Mouse (Mus musculus) embryo, embryonic 11 days (tissue): ENCODE measurements around the gene Olfr611.
"Not testable (repeated sequence)": the region's sequence is repeated elsewhere in the genome, so short reads cannot be mapped to it uniquely, and the experiment has no call there.

Experiments used
- DNase-seq: peaks from one replicate; pipeline ENCODE4 v3.0.0-alpha.2; 2015

The Olfr611 gene

DNA sequence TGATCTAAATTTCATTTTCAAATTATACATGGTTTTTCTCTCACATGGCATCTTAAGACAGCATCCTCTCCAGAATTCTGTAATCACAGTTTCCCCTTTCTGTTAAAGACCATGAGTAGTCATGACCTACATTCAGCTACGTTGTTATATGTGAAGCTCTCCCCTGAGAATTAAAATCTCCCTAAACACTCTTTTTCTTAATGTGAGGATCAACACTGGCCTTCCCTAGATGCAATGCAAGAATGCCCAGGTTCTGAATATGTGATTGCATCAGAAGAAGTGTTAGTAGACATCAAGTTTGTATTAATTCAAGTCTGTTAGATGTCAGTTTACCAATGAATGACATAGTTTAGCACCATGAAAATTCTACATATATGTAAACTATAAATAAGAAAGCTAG, at the start of gene Olfr611:
Olfr611 (minus strand) TSS at position 101 of the 400 bp plus-strand sequence.
- DNase-seq, result not testable (repeated sequence)

DNA sequence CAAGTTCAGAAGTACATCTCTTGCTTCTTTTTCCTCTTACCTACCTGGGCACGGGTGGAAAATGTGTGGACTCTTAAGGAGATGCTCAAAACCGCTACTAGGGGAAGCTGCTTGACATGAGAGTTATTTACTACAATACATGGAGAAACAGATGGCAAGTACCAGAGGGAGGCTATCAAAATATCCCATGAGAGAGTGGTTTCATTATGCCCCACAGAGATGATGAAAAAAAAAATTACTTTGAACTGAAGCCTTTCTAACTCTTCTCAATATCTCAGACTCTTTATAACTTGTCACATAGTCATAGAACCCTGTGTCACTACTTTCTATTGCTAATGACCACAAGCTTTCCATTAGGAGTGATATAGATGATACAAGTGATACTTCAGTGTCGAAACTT, 48.4 kb upstream of the Olfr611 start, which contains the start of gene Olfr616:
Olfr616 (minus strand) TSS at position 101 of the 400 bp plus-strand sequence.
- no peak for DNase-seq

DNA sequence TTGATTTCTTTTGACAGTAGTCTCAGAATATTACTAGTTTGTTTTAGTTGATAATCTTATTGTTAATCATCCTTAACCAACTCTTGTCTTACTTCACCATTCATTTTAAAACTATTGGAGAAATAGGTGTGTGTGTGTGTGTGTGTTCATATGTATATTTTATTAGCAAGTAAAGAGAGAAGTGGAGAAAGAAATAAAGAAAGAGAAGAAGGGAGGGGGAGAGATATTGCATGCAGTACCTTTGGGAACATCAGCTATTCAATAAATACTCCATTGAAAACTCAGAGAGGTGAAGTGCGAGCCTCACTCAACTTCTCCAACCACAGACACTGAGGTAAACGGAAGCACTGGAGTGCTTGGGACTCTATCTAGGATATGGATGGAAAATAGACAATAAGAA, 35.1 kb upstream of the Olfr611 start, which contains the start of gene Olfr615:
Olfr615 (plus strand) TSS at position 301 of the 400 bp plus-strand sequence.
- DNase-seq, result no peak

DNA sequence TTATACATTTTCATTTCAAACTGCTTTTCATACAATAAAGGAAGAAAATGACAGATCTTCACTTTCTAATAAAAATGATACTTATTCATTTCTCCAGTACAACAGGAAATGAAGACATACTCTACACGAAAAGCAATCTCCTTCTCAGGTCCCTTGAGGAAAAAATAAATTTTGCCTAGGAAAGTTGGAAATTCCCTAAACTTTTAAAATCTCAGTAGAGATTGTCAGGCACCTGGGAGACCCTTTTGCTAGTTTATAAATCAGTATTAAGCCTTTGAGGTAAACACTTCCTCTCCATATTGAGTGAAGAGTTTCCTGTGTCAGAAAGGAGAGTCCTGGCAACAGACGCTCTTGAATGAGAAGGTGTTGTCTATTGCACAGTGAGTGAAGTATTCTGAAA, 27.1 kb upstream of the Olfr611 start, which contains the start of gene Olfr613:
Olfr613 (plus strand) TSS at position 301 of the 400 bp plus-strand sequence.
- no peak for DNase-seq

DNA sequence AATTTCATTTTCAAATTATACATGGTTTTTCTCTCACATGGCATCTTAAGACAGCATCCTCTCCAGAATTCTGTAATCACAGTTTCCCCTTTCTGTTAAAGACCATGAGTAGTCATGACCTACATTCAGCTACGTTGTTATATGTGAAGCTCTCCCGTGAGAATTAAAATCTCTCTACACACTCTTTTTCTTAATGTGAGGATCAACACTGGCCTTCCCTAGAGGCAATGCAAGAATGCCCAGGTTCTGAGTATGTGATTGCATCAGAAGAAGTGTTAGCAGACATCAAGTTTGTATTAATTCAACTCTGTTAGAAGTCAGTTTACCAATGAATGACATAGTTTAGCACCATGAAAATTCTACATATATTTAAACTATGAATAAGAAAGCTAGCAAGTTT, 22.0 kb upstream of the Olfr611 start, which contains the start of gene Olfr612:
Olfr612 (minus strand) TSS at position 101 of the 400 bp plus-strand sequence.
- not testable (repeated sequence) for DNase-seq

DNA sequence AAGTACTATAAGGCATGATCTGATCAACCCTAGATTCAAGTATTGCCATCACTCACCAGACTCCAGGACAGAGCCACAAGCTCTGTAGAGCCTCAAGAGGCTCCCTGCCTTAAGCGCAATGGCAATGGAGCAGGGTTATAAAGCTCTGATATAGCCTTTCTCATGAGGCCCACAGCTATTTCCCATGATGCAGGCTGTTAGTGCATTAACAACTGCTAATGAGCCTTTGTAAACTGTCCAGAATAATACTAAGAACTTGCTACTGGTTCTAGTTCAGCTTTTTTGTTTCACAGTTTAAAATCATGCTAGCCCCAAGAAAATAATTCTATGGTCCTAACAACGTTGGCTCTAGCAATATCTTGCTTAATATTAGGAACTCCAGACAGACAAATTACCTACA, 8.6 kb downstream of the Olfr611 start, which contains the start of gene Olfr610:
Olfr610 (minus strand) TSS at position 101 of the 400 bp plus-strand sequence.
- no peak for DNase-seq

DNA sequence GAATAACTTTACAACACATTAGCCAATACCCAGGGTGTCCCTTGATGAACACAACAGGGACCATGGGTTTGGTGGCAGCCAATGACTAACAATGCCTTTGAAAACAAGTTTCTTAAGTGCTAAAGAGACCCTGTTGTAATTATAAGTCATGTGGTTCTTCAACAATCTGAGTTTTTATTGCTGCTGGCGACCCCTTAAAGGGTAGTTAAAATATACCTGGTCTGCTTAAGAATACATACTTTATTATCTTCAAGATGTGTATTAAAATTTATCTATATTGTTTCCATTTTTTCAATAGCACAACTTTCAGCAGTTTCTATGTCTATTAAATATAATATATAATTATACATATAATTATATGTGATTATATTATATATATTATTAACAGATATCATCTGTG, 22.7 kb downstream of the Olfr611 start, which contains the start of gene Olfr609:
Olfr609 (minus strand) TSS at position 101 of the 400 bp plus-strand sequence.
- no peak for DNase-seq

DNA sequence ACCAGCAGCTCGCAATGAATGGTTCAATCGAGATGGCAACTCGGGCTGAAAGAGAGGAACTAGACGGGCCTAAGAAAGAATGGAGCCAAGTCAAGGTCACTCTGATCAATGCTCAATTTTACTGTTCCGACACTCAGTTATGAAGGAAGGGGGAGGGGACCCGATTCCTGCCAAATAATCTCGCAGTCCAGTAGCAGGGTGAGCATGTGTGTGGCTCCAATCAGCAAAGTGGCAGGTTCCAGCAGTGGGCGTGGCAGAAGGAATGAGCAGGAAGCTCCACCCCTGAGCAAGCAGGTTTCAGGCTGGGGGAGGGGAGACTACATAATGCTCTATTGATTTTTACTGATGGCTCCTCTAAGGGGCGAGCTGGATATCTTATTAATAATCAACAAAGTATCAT, 43.5 kb downstream of the Olfr611 start:
- not testable (repeated sequence) for DNase-seq

DNA sequence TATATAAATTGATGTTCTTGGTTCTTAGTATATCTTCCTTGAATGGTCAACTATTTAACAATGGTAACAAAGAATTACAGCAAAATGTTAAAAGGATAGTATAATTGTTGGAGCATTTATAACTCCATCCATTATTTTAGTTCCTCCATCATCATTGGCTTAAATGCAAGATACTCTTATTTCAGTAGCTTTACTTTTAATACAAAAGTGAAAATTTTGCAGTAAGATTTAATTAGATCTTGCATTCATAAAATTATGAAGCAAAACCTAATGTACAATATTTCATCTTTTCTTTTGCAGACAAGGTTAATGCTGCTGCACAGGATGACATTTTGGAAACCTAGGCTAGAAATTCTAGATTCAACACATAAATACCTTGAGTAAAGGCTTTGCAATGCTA, 51.1 kb downstream of the Olfr611 start, which contains the start of gene Olfr608:
Olfr608 (plus strand) TSS at position 301 of the 400 bp plus-strand sequence.
- DNase-seq, result no peak
